Mouse (Mus musculus) cerebellum, postnatal 14 days (tissue): ENCODE data around the gene Itpr2.

Experiments
- DNase-seq, 2 experiments: peaks; one replicate each; pipeline ENCODE4 v3.0.0; 2021; ENCODE audit warnings: mixed read lengths in 2 of 2

Gene Itpr2

GRCm38 (mm10) chr6:146344732-146345131, 157.3 kb downstream of the Itpr2 start:
- DNase-seq: peak; percentile 75 to 85

- DNase-seq: peak; percentile 74 to 85
These were observed 158.2 kb downstream of the Itpr2 start for GRCm38 (mm10) chr6:146343671-146344384.

GRCm38 (mm10) chr6:146342995-146343394, 159.0 kb downstream of the Itpr2 start:
- peak; percentile 78 to 88 for DNase-seq

- no peak for DNase-seq
These were observed 160.1 kb downstream of the Itpr2 start for GRCm38 (mm10) chr6:146341934-146342333.

GRCm38 (mm10) chr6:146341413-146341812, 160.6 kb downstream of the Itpr2 start:
- DNase-seq: no peak

- peak in 1 of 2 experiments; percentile 59 for DNase-seq
These were observed 161.1 kb downstream of the Itpr2 start for GRCm38 (mm10) chr6:146340951-146341350.

- DNase-seq: peak; percentile 85 to 91
These were observed 162.2 kb downstream of the Itpr2 start for GRCm38 (mm10) chr6:146339779-146340178.

GRCm38 (mm10) chr6:146337237-146337636, 164.8 kb downstream of the Itpr2 start:
- DNase-seq: no peak

- DNase-seq: no peak
These were observed 166.8 kb downstream of the Itpr2 start for GRCm38 (mm10) chr6:146335191-146335590.

- no peak for DNase-seq
These were observed 168.5 kb downstream of the Itpr2 start for GRCm38 (mm10) chr6:146333506-146333905.

- peak; percentile 71 to 76 for DNase-seq
These were observed 170.9 kb downstream of the Itpr2 start for GRCm38 (mm10) chr6:146331017-146331669.

GRCm38 (mm10) chr6:146329079-146329478, 172.9 kb downstream of the Itpr2 start:
- no peak for DNase-seq

- DNase-seq: no peak
These were observed 175.4 kb downstream of the Itpr2 start for GRCm38 (mm10) chr6:146326631-146327030.

GRCm38 (mm10) chr6:146324541-146325204, 177.3 kb downstream of the Itpr2 start:
- no peak for DNase-seq

- no peak for DNase-seq
These were observed 179.5 kb downstream of the Itpr2 start for GRCm38 (mm10) chr6:146322555-146322954.

- DNase-seq: no peak
These were observed 180.1 kb downstream of the Itpr2 start for GRCm38 (mm10) chr6:146321951-146322350.

GRCm38 (mm10) chr6:146316415-146316814, 185.6 kb downstream of the Itpr2 start:
- DNase-seq: no peak

GRCm38 (mm10) chr6:146315153-146315552, 186.9 kb downstream of the Itpr2 start:
- no peak for DNase-seq

GRCm38 (mm10) chr6:146314304-146314703, 187.7 kb downstream of the Itpr2 start:
- no peak for DNase-seq

- DNase-seq: no peak
These were observed 188.6 kb downstream of the Itpr2 start for GRCm38 (mm10) chr6:146313396-146313795.

- DNase-seq: no peak
These were observed 191.8 kb downstream of the Itpr2 start for GRCm38 (mm10) chr6:146310210-146310609.

GRCm38 (mm10) chr6:146309335-146309734, 192.7 kb downstream of the Itpr2 start:
- DNase-seq: no peak

GRCm38 (mm10) chr6:146305995-146306394, 196.0 kb downstream of the Itpr2 start:
- no peak for DNase-seq

GRCm38 (mm10) chr6:146304088-146304487, 197.9 kb downstream of the Itpr2 start:
- no peak for DNase-seq
